Mouse (Mus musculus): ENCODE results near the gene Gm37240.

DNA sequence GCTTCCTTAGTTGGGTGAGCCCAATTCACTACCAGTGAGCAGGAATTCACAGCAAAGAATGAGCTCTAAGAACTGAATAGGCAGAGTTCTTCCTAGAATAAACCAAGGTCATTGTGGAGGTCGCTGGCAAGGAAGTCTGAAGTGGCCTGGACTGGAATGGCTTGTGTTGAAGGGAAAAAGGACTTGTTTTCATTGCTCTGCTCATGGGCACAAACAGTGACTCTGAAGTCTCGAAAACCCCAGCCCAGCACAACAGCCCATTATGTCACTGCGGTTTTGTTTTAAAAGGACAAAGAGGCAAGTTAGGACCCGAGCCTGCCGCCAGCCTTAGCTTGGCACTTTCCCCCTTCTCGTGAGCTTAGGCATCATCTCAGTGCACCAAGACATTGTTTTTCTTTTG is 1398.6 kb downstream of the Gm37240 start:
- TF ChIP-seq CTCF (IDR thresholded peaks at IDR 0.05; ENCODE audit: low read depth, low read length): no peak
- TF ChIP-seq GATA1 (IDR thresholded peaks at IDR 0.05; ENCODE audit: borderline replicate concordance, low read length): no peak
- TF ChIP-seq POLR2AphosphoS5 (IDR thresholded peaks at IDR 0.05; ENCODE audit: insufficient replicate concordance, low read depth, low read length): no peak
- TF ChIP-seq TAL1 (conservative IDR thresholded peaks at IDR 0.05; ENCODE audit: low read depth, low read length): no peak
- TF ChIP-seq GATA2 (IDR thresholded peaks at IDR 0.05; ENCODE audit: borderline replicate concordance, low read depth, low read length): no peak
